Mouse (Mus musculus) left cerebral cortex, postnatal 10 days (tissue): ENCODE results near the gene Olfr1174-ps. TPM values are rescaled to one million over a fixed set of nuclear protein-coding genes. Genes with fewer than 3 reads are reported as not detected.

Experiments
- DNase-seq, 2 experiments: peaks; one replicate each; pipeline ENCODE4 v3.0.0; 2021 to 2022; ENCODE audit warnings: low spot score in 2 of 2, mixed read lengths in 1 of 2; ENCODE audit errors: extremely low spot score in 1 of 2
- intact Hi-C: fragments of 180-260 bp; cut with DNase I; formaldehyde crosslinking; loops from one replicate; pipeline ENCODE4 v1.15.1; 2025
- total RNA-seq, 2 experiments: library from RNA; stranded (reverse); gene quantifications; 2 replicates each; pipeline ENCODE4 v1.2.3; 2021

Gene Olfr1174-ps
- not detected for total RNA-seq

- intact Hi-C loops = no loop called here
- no peak for DNase-seq
Measured at GRCm38 (mm10) chr2:88315035-88315434, at the start of gene Olfr1174-ps. Olfr1174-ps (minus strand) TSS chr2:88315135.

DNA sequence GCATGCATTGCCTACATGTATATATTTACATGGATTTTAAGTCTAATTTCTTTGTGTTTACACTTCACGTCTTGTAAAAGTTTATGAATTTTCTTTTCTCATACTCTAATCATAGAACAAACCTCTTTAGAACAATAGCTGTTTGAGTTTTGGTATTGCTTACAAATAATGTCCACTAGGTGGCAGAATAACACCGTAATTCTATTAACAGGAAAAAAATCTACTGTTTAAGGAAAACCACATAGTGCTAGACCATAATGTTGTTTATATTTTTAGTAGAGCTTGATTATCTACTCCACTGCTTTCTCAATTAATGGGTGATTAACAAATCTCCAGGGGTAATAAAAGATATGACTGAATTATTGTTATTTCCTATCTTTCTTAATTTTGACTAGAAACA is 41.4 kb upstream of the Olfr1174-ps start:
- DNase-seq = peak in 1 of 2 experiments; percentile 23
- intact Hi-C loops = no loop called here

GRCm38 (mm10) chr2:88346392-88346791 is 31.5 kb upstream of the Olfr1174-ps start, which contains the start of gene Olfr1177-ps:
Olfr1177-ps (minus strand) TSS chr2:88346492.
- DNase-seq = no peak
- intact Hi-C loops = no loop called here

DNA sequence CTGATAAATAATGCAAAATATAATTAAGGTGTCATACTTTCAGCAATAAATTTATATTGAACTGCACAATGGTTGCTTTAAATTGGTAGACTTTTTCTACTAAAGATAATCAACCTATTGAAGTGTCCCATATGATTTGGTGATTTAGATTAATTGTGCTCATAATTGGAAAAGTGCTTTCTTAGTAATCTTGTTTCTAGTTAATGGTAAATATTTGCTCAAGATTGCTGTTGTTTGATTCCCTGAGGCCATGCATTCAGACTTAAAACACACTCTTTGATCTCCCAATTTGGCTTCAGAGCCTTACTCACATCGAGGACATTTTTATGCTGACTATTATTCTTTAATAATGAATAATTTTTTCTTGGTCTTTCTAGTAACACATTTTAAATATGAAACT is 21.5 kb upstream of the Olfr1174-ps start, which contains the start of gene Olfr1176:
Gene Olfr1176, plus strand, starts transcription at position 301 of the 400 bp plus-strand sequence.
- intact Hi-C loops = no loop called here
- DNase-seq = no peak

DNA sequence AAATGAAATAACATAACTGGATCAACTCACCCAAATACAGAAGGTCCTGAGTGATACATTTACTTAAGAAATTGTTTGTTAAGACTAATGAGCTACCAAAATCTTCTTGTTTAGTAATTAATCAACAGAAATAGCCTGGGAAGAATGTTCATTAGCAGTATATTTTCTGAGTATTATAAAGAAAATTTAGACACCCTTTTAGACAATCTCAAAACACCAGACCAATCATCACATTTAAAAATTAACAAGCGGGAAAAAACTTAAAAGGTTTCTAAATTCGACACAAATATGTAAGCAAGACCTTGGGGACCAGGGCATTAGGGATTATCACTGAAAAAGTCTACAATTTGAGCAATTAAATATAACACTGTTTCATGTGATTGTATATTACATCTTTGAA is 12.2 kb upstream of the Olfr1174-ps start, which contains the start of gene Olfr1175-ps:
Gene Olfr1175-ps, minus strand, starts transcription at position 101 of the 400 bp plus-strand sequence.
- intact Hi-C loops = no loop called here
- DNase-seq = no peak

DNA sequence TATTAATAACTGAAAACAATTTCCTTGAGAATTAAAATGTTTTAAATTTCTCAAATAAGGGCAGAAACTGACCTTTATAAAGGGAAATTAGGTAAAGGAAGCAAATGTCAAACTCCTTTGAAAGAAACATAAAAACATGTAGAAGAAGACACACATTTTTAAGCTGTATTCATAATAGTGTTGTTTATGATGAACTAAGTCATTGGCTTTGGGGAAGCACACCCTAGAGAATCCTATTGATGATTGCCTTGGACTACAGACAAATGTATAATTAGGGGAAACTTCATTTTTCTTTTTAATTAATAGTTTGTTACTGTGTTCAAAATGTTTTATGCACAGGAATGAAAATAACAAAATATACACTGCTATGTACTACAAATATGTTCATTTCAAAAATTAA is 35.2 kb downstream of the Olfr1174-ps start, which contains the start of gene Olfr1173:
Gene Olfr1173, minus strand, starts transcription at position 101 of the 400 bp plus-strand sequence.
- intact Hi-C loops = no loop called here
- DNase-seq = no peak

Other genes starting within 250 kb of the Olfr1174-ps start
- gene Olfr1163, start 243.3 kb downstream of the Olfr1174-ps start, total RNA-seq = not detected
- gene Olfr1164, start 221.2 kb downstream of the Olfr1174-ps start, total RNA-seq = not detected
- not detected for gene Olfr1166, start 186.9 kb downstream of the Olfr1174-ps start, total RNA-seq
- not detected for gene Olfr1167, start 159.9 kb downstream of the Olfr1174-ps start, total RNA-seq
- not detected for gene Olfr1168, start 133.3 kb downstream of the Olfr1174-ps start, total RNA-seq
- not detected for gene Olfr1170, start 86.8 kb downstream of the Olfr1174-ps start, total RNA-seq
- gene Olfr1173, start 35.3 kb downstream of the Olfr1174-ps start, total RNA-seq = not detected
- gene Olfr1175-ps, start 12.1 kb upstream of the Olfr1174-ps start, total RNA-seq = not detected
- gene Olfr1176, start 21.6 kb upstream of the Olfr1174-ps start, total RNA-seq = not detected
- gene Olfr1177-ps, start 31.4 kb upstream of the Olfr1174-ps start, total RNA-seq = not detected
- gene Olfr1178, start 71.9 kb upstream of the Olfr1174-ps start, total RNA-seq = not detected
- gene Olfr1179, start 91.3 kb upstream of the Olfr1174-ps start, total RNA-seq = not detected
- gene Olfr1180, start 104.0 kb upstream of the Olfr1174-ps start, total RNA-seq = not detected
- gene Olfr1181, start 111.0 kb upstream of the Olfr1174-ps start, total RNA-seq = not detected
- gene Gm13757, start 134.0 kb upstream of the Olfr1174-ps start, total RNA-seq = not detected
- not detected for gene Olfr1183, start 139.7 kb upstream of the Olfr1174-ps start, total RNA-seq
- not detected for gene Olfr1184, start 168.5 kb upstream of the Olfr1174-ps start, total RNA-seq
- not detected for gene Olfr1185-ps1, start 178.2 kb upstream of the Olfr1174-ps start, total RNA-seq
- not detected for gene Olfr1186, start 203.4 kb upstream of the Olfr1174-ps start, total RNA-seq
- gene Olfr1188, start 241.8 kb upstream of the Olfr1174-ps start, total RNA-seq = not detected